Mouse (Mus musculus): Measurements from ENCODE around the gene Cldn3. TPM values are rescaled to one million over a fixed set of nuclear protein-coding genes. Genes with fewer than 3 reads are reported as not detected.

The Cldn3 gene
- total RNA-seq, 2 experiments from 2014 or later = 0.37 TPM; not detected in 1

DNA sequence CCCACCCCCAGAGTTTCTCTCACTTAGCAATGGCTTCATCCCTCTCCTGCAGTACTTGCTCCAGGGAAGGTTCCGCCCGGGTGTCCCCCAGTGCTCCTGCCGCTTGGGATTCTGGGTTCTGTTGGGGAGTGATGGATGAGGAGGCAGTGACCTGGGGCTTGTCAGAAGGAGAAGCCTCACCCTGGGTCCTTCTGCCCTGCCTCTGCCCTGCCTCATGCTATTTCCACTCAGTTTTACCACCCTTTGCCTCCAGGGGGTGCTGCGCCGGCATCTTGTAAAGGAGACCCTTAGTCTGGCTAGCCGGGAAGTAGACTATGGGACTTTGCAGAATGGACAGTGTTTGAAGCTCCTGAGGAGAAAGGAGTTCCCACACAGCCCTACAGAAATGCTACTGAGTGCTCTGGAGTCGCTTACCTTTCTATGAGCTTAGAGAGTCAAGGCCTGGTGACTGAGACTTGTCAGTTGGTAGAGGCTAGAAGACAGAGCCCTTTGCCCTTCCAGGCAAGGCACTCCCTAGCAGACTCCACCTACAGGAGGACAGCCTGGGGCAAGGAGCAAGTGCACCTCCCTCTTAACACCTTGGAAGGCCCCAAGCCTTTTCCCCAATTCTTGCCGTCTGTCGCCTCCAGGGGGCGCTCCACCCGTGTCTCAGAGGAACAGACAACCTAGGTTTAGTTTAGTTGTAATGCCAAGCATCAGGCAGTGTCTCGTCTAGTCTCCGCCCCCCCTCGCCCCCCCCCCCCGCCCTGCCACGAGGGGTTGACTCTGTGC lies 26.8 kb downstream of the Cldn3 start:
- DNase-seq (ENCODE audit: low spot score in 2 of 2) = peak; percentile 55 to 81
- peak; percentile 72 for TF ChIP-seq CTCF (conservative IDR thresholded peaks at IDR 0.05)
- Histone ChIP-seq H3K4me3 (no peak overlapping the region), H3K27ac (no peak overlapping the region)

DNA sequence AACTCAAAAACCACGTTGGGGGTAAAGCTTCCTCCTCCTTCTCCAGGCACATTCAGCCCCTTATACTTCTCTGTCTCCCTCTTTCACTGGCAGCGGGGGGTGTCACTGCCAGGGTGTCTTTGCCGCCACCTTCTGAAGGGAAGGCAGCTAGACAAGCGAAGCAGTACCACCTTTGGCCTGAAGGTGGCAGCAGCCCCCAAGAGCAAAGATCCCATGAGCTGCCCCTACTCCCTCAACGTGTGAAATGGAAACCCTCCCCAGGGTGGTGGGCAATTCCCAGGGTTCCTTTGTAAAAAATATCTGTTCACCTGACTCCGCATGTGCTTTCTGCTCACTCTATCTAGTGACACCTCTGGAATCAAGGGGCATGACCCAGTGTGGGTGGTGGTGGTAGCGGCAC lies 29.5 kb downstream of the Cldn3 start:
- peak; percentile 99 for TF ChIP-seq CTCF (conservative IDR thresholded peaks at IDR 0.05)
- peak; percentile 90 for DNase-seq (ENCODE audit: low spot score in 2 of 2)
- Histone ChIP-seq H3K4me3 (no peak overlapping the region), H3K27ac (no peak overlapping the region)

DNA sequence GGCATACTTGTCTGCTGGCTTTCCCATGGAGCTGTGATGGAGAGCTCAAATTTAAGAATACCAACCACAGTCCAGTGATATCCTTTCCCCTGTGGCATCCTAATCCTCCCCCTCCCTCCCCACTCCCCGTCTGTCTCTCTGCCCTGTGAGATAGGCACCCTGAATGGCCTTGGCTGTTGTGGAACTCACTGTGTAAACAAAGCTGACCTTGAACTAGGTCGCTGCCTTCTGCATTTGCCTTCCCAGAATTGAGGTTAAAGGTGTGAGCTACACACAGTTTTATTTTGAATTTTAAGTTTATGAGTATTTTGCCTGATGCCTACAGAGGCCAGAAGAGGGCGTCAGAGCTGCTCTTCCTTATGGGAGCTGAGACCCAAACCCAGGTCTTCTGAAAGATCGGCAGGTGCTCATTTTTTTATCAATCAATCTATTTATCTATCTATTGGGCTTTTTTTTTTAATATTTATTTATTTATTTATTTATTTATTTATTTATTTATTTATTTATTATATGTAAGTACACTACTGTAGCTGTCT lies 30.3 kb downstream of the Cldn3 start:
- no peak overlapping the region for H3K27ac ChIP-seq
- H3K4me3 ChIP-seq = no peak overlapping the region
- DNase-seq (ENCODE audit: low spot score in 2 of 2) = no peak
- TF ChIP-seq CTCF (conservative IDR thresholded peaks at IDR 0.05) = peak; percentile 65

DNA sequence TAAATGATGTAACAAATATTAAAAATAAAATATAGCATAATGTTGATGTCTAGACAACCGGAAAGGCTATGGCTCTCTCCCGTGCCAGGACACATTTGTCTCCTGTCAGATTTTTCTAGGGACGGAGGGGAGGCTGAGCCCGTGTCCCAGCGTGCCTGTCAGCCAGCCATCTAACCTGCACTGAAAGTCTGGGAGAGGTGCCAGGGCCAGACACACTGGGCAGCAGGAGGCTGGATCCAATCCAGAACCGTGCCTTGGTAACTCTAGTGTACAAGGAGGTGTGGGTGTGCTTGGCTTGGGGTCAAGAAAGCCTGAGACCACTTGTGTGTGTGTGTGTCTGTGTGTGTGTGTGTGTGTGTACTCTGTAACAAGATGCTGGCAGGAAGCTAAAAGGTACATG lies 35.8 kb downstream of the Cldn3 start:
- Histone ChIP-seq H3K4me3 (no peak overlapping the region), H3K27ac (no peak overlapping the region)
- no peak for TF ChIP-seq CTCF (conservative IDR thresholded peaks at IDR 0.05)
- no peak for DNase-seq (ENCODE audit: low spot score in 2 of 2)

DNA sequence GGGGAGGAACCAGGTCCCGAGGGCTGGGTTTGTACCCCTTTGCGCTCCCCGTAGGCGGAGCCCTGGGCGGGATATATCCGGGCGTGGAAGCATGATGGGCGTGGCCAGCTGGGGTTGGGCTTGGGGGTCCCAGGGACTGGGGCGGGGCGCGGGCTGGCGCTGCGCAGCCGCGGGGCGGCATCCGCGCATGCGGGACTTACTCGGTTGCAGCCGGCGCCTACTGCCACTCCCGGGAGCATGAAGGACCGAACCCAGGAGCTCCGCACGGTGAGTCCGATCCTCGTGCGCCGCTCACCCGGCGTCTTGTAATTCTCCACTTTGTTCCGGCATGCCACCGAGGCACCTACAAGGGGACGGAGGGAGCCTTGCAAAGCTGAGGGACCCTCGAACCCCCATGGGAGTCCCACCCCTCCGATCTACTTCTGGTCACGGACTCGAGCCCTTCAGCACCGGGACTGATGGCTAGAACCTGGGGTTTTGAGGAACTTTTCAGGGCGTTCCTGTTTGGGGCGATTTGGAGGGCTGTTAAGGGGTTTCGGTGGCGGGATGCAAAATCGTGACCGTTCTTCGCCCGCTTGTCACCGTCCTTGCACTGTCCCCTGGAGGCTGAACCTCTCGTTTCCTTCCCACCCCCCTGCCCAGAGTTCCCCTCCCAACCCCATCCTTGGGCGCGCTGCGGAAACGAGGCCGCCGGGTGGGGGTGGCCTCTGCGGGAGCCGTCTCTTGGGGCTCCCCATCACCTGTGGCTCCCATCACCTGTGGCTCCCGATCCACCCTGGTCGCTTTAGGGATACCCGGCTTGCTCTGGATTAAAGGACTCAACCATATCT lies 37.5 kb downstream of the Cldn3 start, which contains the start of gene Stx1a:
Gene Stx1a, plus strand, starts transcription at position 139 of the 830 bp plus-strand sequence.
- TF ChIP-seq CTCF (conservative IDR thresholded peaks at IDR 0.05) = no peak
- Histone ChIP-seq H3K27ac (peak within 1 kb of the TSS; percentile 83), H3K4me3 (peak within 1 kb of the TSS; percentile 98)
- peak; percentile 87 to 91 for DNase-seq (ENCODE audit: low spot score in 2 of 2)

- Histone ChIP-seq H3K4me3 (no peak overlapping the region; the same call in 1 of the 2 replicates), H3K27ac (no peak overlapping the region)
- no peak for TF ChIP-seq CTCF (conservative IDR thresholded peaks at IDR 0.05)
- no peak for DNase-seq (ENCODE audit: low spot score in 2 of 2)
These were observed 38.7 kb downstream of the Cldn3 start for GRCm38 (mm10) chr5:135024665-135025224.

DNA sequence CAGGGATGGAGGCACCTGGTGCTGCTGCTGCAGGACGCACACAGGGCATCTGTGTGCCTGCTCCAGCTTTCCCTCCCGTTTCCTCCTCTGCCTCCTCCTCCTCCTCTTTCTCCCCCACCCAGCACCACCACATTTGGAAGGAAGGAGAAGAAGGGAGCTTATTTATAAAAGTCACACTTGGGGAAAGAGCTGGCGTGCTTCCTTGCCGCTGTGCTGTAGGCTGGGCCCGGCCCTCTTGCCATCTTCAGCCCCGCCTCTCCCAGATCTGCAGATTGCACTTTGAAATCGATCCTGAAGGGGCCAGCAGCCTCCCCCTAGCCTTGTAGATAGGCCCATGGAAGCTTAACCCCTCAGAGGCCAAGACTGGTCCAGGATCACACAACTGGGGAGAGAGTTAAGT lies 39.9 kb downstream of the Cldn3 start:
- DNase-seq (ENCODE audit: low spot score in 2 of 2) = no peak
- no peak overlapping the region for H3K4me3 ChIP-seq
- TF ChIP-seq CTCF (conservative IDR thresholded peaks at IDR 0.05) = peak; percentile 37
- no peak overlapping the region; the same call in 1 of the 2 replicates for H3K27ac ChIP-seq

- Histone ChIP-seq H3K27ac (peak overlapping the region; percentile 48; the same call in 1 of the 2 replicates), H3K4me3 (peak overlapping the region; percentile 3; the same call in 1 of the 2 replicates)
- peak; percentile 55 to 67 for DNase-seq (ENCODE audit: low spot score in 2 of 2)
- no peak for TF ChIP-seq CTCF (conservative IDR thresholded peaks at IDR 0.05)
These were observed 43.2 kb downstream of the Cldn3 start for GRCm38 (mm10) chr5:135029007-135029854.

- DNase-seq (ENCODE audit: low spot score in 2 of 2) = no peak
These were observed 46.6 kb downstream of the Cldn3 start for GRCm38 (mm10) chr5:135032581-135032980.

DNA sequence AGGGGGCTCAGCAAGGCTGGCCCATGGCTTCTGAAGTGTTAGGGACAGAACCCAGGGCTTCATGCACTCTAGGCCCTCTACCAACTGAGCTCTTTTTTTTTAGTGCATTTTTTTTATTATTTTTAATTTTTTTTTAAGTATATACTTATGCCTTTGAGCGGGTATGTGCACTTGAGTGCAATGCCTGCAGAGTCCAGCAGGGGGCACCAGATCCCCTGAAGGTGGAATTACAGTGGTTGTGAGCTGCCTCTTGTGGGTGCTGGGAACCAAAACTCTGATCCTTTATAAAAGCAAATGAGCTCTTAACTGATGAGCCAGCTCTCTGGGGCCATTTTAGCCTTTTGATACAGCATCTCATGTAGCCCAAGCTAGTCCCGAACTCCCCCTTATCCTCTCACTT lies 48.6 kb downstream of the Cldn3 start:
- TF ChIP-seq CTCF (conservative IDR thresholded peaks at IDR 0.05) = peak; percentile 67
- Histone ChIP-seq H3K27ac (no peak overlapping the region), H3K4me3 (no peak overlapping the region)
- DNase-seq (ENCODE audit: low spot score in 2 of 2) = no peak

More at GRCm38 (mm10) chr5:135032581-135032980, 46.6 kb downstream of the Cldn3 start:
- no peak overlapping the region for H3K27ac ChIP-seq
- no peak for TF ChIP-seq CTCF (conservative IDR thresholded peaks at IDR 0.05)
- no peak overlapping the region for H3K4me3 ChIP-seq

- no peak for DNase-seq (ENCODE audit: low spot score in 2 of 2)
- TF ChIP-seq CTCF (conservative IDR thresholded peaks at IDR 0.05) = no peak
- no peak overlapping the region for H3K4me3 ChIP-seq
- H3K27ac ChIP-seq = peak overlapping the region; percentile 59
These were observed 49.8 kb downstream of the Cldn3 start for GRCm38 (mm10) chr5:135035608-135036359.

Other genes starting within 250 kb of the Cldn3 start
- gene Eln, start 238.9 kb upstream of the Cldn3 start, total RNA-seq (2021) = 10 to 100 TPM in 1 of 2 experiments, 1 to 10 TPM in 1; 9.0 to 12.0 TPM
- gene Tmem270, start 79.5 kb upstream of the Cldn3 start, total RNA-seq (2021) = not detected
- not detected for gene Cldn13, start 70.7 kb upstream of the Cldn3 start, total RNA-seq (2021)
- gene Mettl27, start 53.8 kb upstream of the Cldn3 start, total RNA-seq (2021) = 10 to 100 TPM in 1 of 2 experiments, 1 to 10 TPM in 1; 8.2 to 10.8 TPM
- gene Cldn4, start 39.3 kb upstream of the Cldn3 start, total RNA-seq (2021) = not detected
- 10 to 100 TPM; 30.0 to 32.7 TPM for gene Abhd11, start 22.9 kb downstream of the Cldn3 start, total RNA-seq (2021)
- gene Stx1a, start 37.3 kb downstream of the Cldn3 start, total RNA-seq (2021) = 10 to 100 TPM; 92.3 to 97.6 TPM
- 10 to 100 TPM; 39.1 to 43.1 TPM for gene Dnajc30, start 78.0 kb downstream of the Cldn3 start, total RNA-seq (2021)
- 10 to 100 TPM; 49.9 to 53.4 TPM for gene Bud23, start 78.7 kb downstream of the Cldn3 start, total RNA-seq (2021)
- 10 to 100 TPM; 29.4 to 30.3 TPM for gene Vps37d, start 92.1 kb downstream of the Cldn3 start, total RNA-seq (2021)
- gene Mlxipl, start 103.7 kb downstream of the Cldn3 start, total RNA-seq (2021) = 1 to 10 TPM; 6.2 to 6.7 TPM
- gene Tbl2, start 163.4 kb downstream of the Cldn3 start, total RNA-seq (2021) = 10 to 100 TPM; 29.8 to 32.0 TPM
- 10 to 100 TPM; 55.1 to 62.6 TPM for gene Bcl7b, start 182.1 kb downstream of the Cldn3 start, total RNA-seq (2021)
- 10 to 100 TPM; 79.9 to 87.5 TPM for gene Baz1b, start 201.1 kb downstream of the Cldn3 start, total RNA-seq (2021)